Mouse (Mus musculus) CH12.LX (cell line): ENCODE data around the gene S100b. TPM values are rescaled to one million over a fixed set of nuclear protein-coding genes. Genes with fewer than 3 reads are reported as not detected.

Experiments
- DNase-seq: peaks from one replicate; pipeline ENCODE4 v3.0.0-alpha.2; 2013; ENCODE audit errors: extremely low read depth
- H3K27ac ChIP-seq: 2 replicates; pipeline ENCODE4 v1.5.1; 2012; ENCODE audit warnings: low read depth, mild to moderate bottlenecking, control low read depth, moderate library complexity; ENCODE audit not compliant: insufficient read depth
- H3K27me3 ChIP-seq: replicated peaks from 2 replicates; pipeline ENCODE3; 2012; ENCODE audit warnings: inconsistent platforms
- H3K36me3 ChIP-seq, 2 experiments: replicated peaks in 1 of 2; 2 replicates each; pipeline versions ENCODE3 to v1.6.1; 2012; ENCODE audit warnings: inconsistent platforms in 1 of 2, low read length in 1 of 2, mild to moderate bottlenecking in 1 of 2, mixed read lengths in 1 of 2, moderate library complexity in 1 of 2; ENCODE audit not compliant: control insufficient read depth in 1 of 2, insufficient read depth in 1 of 2
- H3K4me1 ChIP-seq, 2 experiments: 2 replicates each; pipeline ENCODE4 v1.6.1; 2012; ENCODE audit warnings: inconsistent platforms in 1 of 2, moderate library complexity in 1 of 2; ENCODE audit not compliant: insufficient read depth in 2 of 2, control insufficient read depth in 1 of 2
- H3K4me2 ChIP-seq: 2 replicates; pipeline ENCODE4 v1.6.1; 2012; ENCODE audit warnings: low read depth, mild to moderate bottlenecking, control low read depth; ENCODE audit not compliant: poor library complexity, insufficient read depth, severe bottlenecking
- H3K4me3 ChIP-seq, 3 experiments: fragments of 150-350 bp in 1 of 3; sonication (generic) in 1 of 3; replicated peaks in 1 of 3; 2 replicates each; pipeline versions ENCODE3 to v1.5.1; 2011 to 2012; ENCODE audit warnings: low read depth in 2 of 3, low read length in 2 of 3, mild to moderate bottlenecking in 2 of 3, moderate library complexity in 2 of 3, control low read depth in 1 of 3, improper control_type of control experiment in 1 of 3, inconsistent platforms in 1 of 3, mixed read lengths in 1 of 3; ENCODE audit not compliant: poor library complexity in 1 of 3
- H3K79me2 ChIP-seq: replicated peaks from 2 replicates; pipeline ENCODE4 v1.6.1; 2012; ENCODE audit warnings: mild to moderate bottlenecking, moderate library complexity; ENCODE audit not compliant: control insufficient read depth, poor library complexity, insufficient read depth, severe bottlenecking; ENCODE audit errors: extremely low read depth
- H3K9ac ChIP-seq: 2 replicates; pipeline ENCODE4 v1.6.1; 2012; ENCODE audit warnings: low read depth, mild to moderate bottlenecking, control low read depth, moderate library complexity; ENCODE audit not compliant: insufficient read depth
- H3K9me3 ChIP-seq: replicated peaks from 2 replicates; pipeline ENCODE3; 2012; ENCODE audit warnings: low read length, inconsistent platforms, mixed read lengths
- BHLHE40 ChIP-seq: IDR thresholded peaks from 2 replicates; pipeline ENCODE4 v1.6.1; 2011; ENCODE audit warnings: mild to moderate bottlenecking, low read depth, low read length, improper control_type of control experiment
- CHD2 ChIP-seq: IDR thresholded peaks from 2 replicates; pipeline ENCODE4 v1.6.1; 2011; ENCODE audit warnings: low read length, improper control_type of control experiment
- CTCF ChIP-seq, 2 experiments: IDR thresholded peaks in 1 of 2; conservative IDR thresholded peaks in 1 of 2; 2 replicates each; pipeline ENCODE4 v1.5.1; 2011 to 2012; ENCODE audit warnings: low read depth in 2 of 2, low read length in 2 of 2, improper control_type of control experiment in 1 of 2, inconsistent platforms in 1 of 2, mild to moderate bottlenecking in 1 of 2, moderate library complexity in 1 of 2
- ELF1 ChIP-seq: IDR thresholded peaks from 2 replicates; pipeline ENCODE4 v1.6.1; 2014; ENCODE audit warnings: low read depth, mild to moderate bottlenecking, inconsistent platforms, low read length, improper control_type of control experiment
- EP300 ChIP-seq: IDR thresholded peaks from 2 replicates; pipeline ENCODE4 v1.6.1; 2011; ENCODE audit warnings: low read length, improper control_type of control experiment
- GABPA ChIP-seq: IDR thresholded peaks from 2 replicates; pipeline ENCODE4 v1.6.1; 2012; ENCODE audit warnings: low read depth, low read length, improper control_type of control experiment, inconsistent platforms; ENCODE audit not compliant: insufficient replicate concordance
- IRF4 ChIP-seq: IDR thresholded peaks from 2 replicates; pipeline ENCODE4 v1.6.1; 2014; ENCODE audit warnings: low read depth, mild to moderate bottlenecking, inconsistent platforms, low read length, improper control_type of control experiment
- KAT2A ChIP-seq: IDR thresholded peaks from 2 replicates; pipeline ENCODE4 v1.6.1; 2012; ENCODE audit warnings: low read length, improper control_type of control experiment, inconsistent platforms; ENCODE audit not compliant: insufficient replicate concordance
- MAFK ChIP-seq: IDR thresholded peaks from 2 replicates; pipeline ENCODE4 v1.6.1; 2011; ENCODE audit warnings: low read length, improper control_type of control experiment; ENCODE audit not compliant: insufficient replicate concordance
- MXI1 ChIP-seq: IDR thresholded peaks from 2 replicates; pipeline ENCODE4 v1.6.1; 2011; ENCODE audit warnings: mild to moderate bottlenecking, low read depth, low read length, improper control_type of control experiment
- RAD21 ChIP-seq: IDR thresholded peaks from 2 replicates; pipeline ENCODE4 v1.6.1; 2011; ENCODE audit warnings: low read depth, mild to moderate bottlenecking, low read length, improper control_type of control experiment, moderate library complexity
- RCOR1 ChIP-seq: conservative IDR thresholded peaks from 2 replicates; pipeline ENCODE4 v1.6.1; 2012; ENCODE audit warnings: low read depth, mild to moderate bottlenecking, inconsistent platforms, low read length, improper control_type of control experiment
- SIN3A ChIP-seq: IDR thresholded peaks from 2 replicates; pipeline ENCODE4 v1.6.1; 2012; ENCODE audit warnings: low read length, improper control_type of control experiment, inconsistent platforms
- SMC3 ChIP-seq: IDR thresholded peaks from 2 replicates; pipeline ENCODE4 v1.6.1; 2011; ENCODE audit warnings: low read depth, low read length, improper control_type of control experiment
- TBP ChIP-seq: conservative IDR thresholded peaks from 2 replicates; pipeline ENCODE4 v1.6.1; 2011; ENCODE audit warnings: low read depth, low read length, improper control_type of control experiment
- UBTF ChIP-seq: IDR thresholded peaks from 2 replicates; pipeline ENCODE4 v1.6.1; 2012; ENCODE audit warnings: low read depth, mild to moderate bottlenecking, inconsistent platforms, low read length, improper control_type of control experiment, moderate library complexity
- USF1 ChIP-seq: IDR thresholded peaks from 2 replicates; pipeline ENCODE4 v1.6.1; 2014; ENCODE audit warnings: low read depth, mild to moderate bottlenecking, inconsistent platforms, low read length, improper control_type of control experiment
- USF2 ChIP-seq: conservative IDR thresholded peaks from 2 replicates; pipeline ENCODE4 v1.6.1; 2011; ENCODE audit warnings: low read depth, low read length, improper control_type of control experiment
- ZC3H11A ChIP-seq: IDR thresholded peaks from 2 replicates; pipeline ENCODE4 v1.6.1; 2012; ENCODE audit warnings: low read depth, mild to moderate bottlenecking, inconsistent platforms, low read length, improper control_type of control experiment
- ZMIZ1 ChIP-seq: IDR thresholded peaks from 2 replicates; pipeline ENCODE4 v1.6.1; 2012; ENCODE audit warnings: low read depth, mild to moderate bottlenecking, inconsistent platforms, low read length, improper control_type of control experiment
- ZNF384 ChIP-seq: IDR thresholded peaks from 2 replicates; pipeline ENCODE4 v1.6.1; 2012; ENCODE audit warnings: low read depth, low read length, improper control_type of control experiment, inconsistent platforms
- dilution Hi-C: fragments of 300-500 bp; cut with MboI; formaldehyde crosslinking; loops from 2 replicates; pipeline ENCODE4 v1.14.3; 2020; ENCODE audit warnings: low sequenced_read_pairs; ENCODE audit not compliant: extremely low pct_unique_long_range_greater_than_20kb, extremely low pct_ligation_motif_present
- in situ Hi-C: fragments of 300-500 bp; cut with MboI; formaldehyde crosslinking; loops from 3 replicates; pipeline ENCODE4 v1.14.3; 2019; ENCODE audit warnings: low sequenced_read_pairs, low pct_ligation_motif_present, low pct_unique_long_range_greater_than_20kb, mixed read lengths
- polyA plus RNA-seq: library from polyadenylated mRNA; unstranded; fragments of >175 nt; gene quantifications from 2 replicates; pipeline ENCODE4 v1.2.1, GENCODE M21; 2012; ENCODE audit warnings: low read depth; ENCODE audit not compliant: insufficient read length
- total RNA-seq, 2 experiments: library from RNA; depleted of rRNA; stranded (reverse); fragments of 300-350 nt in 1 of 2; fragments of >200 nt in 1 of 2; gene quantifications; 2 replicates each; pipeline ENCODE4 v1.2.3; 2012 to 2014

The S100b gene
- total and polyA plus RNA-seq, 3 experiments: not detected

DNA sequence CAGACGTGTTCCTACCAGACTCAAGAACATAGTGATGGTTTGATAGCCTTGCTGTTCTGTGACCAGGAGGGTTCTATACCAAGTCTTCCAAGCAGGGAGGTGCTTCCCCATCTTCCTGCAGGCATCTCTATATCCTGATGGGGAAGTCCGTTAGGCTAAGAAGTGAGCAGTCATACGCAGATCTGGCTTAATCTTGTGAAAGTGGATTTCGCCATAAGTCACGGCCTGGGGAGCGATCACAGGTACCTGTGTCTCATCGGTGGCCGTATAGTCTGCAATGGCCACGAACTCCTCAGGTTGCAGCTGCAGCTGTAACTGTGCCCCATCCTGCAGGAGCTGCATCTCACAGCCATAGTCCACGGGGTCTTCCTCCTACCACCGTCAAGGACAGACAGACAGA, 27.7 kb upstream of the S100b start:
- DNase-seq: no peak
- Histone ChIP-seq H3K27ac (no peak overlapping the region), H3K4me3 (no peak overlapping the region), H3K27me3 (no peaks in the 10 kb centered on the region), H3K36me3 (peaks cover 16 to 48% of the 10 kb centered on the region in 2 experiments), H3K4me1 (no peaks in the 10 kb centered on the region), H3K4me2 (no peak overlapping the region), H3K9me3 (no peaks in the 10 kb centered on the region), H3K79me2 (no peaks in the 10 kb centered on the region)
- in situ Hi-C loops (no loop called here), dilution Hi-C loops (no loop called here)
- no peak for TF ChIP-seq CTCF (conservative IDR thresholded peaks at IDR 0.05 in 1 of 2, IDR thresholded peaks at IDR 0.05 in 1 of 2; ENCODE audit: low read depth in 2 of 2, low read length in 2 of 2)
- TF ChIP-seq MAFK: no peak
- TF ChIP-seq USF2: no peak
- no peak for TF ChIP-seq TBP
- TF ChIP-seq RAD21: no peak
- TF ChIP-seq RCOR1: no peak
- no peak for TF ChIP-seq ZC3H11A
- no peak for TF ChIP-seq GABPA
- no peak for TF ChIP-seq USF1
- TF ChIP-seq BHLHE40: no peak
- no peak for TF ChIP-seq SIN3A
- TF ChIP-seq KAT2A: no peak
- TF ChIP-seq CHD2: no peak
- no peak for TF ChIP-seq EP300
- no peak for TF ChIP-seq IRF4
- no peak for TF ChIP-seq ZNF384
- TF ChIP-seq ELF1: no peak
- TF ChIP-seq, all 38 proteins: peak for 0
- no peak overlapping the region for H3K9ac ChIP-seq

DNA sequence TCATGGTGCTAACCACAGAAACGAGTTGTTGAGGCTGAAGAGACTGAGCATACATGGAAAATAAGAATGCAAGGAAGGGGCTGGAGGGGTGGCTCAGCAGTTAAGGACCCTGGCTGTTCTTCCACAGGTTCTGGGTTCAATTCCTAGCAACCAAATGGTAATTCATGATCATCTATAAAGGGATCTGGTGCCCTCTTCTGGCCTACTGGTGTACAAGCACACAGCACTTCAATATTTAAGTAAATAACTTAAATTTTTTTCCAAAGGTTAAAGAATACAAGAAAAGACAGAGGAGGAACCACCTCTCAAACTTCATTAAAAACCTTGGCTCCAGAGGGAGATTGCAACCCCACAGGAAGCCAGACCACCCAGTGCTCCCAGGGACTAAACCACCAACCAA, 24.0 kb upstream of the S100b start:
- DNase-seq: peak; percentile 24
- in situ Hi-C loops: no loop called here
- H3K4me2 ChIP-seq: no peak overlapping the region
- no peak overlapping the region for H3K9ac ChIP-seq
- peaks cover 0 to 16% of the 10 kb centered on the region in 2 experiments for H3K36me3 ChIP-seq
- TF ChIP-seq USF1 (no peak), ZMIZ1 (no peak), CHD2 (no peak), RAD21 (peak; percentile 59), MXI1 (no peak), UBTF (no peak), SMC3 (peak; percentile 39), CTCF (conservative IDR thresholded peaks at IDR 0.05 in 1 of 2, IDR thresholded peaks at IDR 0.05 in 1 of 2; ENCODE audit: low read depth in 2 of 2, low read length in 2 of 2) (peak; percentile 33 to 68; a peak in 3 of 4 replicates)
- no peak overlapping the region for H3K27ac ChIP-seq
- no peaks in the 10 kb centered on the region for H3K9me3 ChIP-seq
- H3K27me3 ChIP-seq: no peaks in the 10 kb centered on the region
- dilution Hi-C loops: no loop called here
- H3K4me3 ChIP-seq: no peak overlapping the region
- no peaks in the 10 kb centered on the region for H3K79me2 ChIP-seq
- H3K4me1 ChIP-seq: no peaks in the 10 kb centered on the region
